ENCODE assay signal across 18 mouse cellular contexts in genomic region chr4:86391176-86391575, GRCm38 (mm10).
DNase-seq lines count a peak whose midpoint lies in the region; ATAC-seq and TF ChIP-seq lines count a peak whose summit lies in the region.
"Had no signal": no experiment of that assay in that cellular context is flagged by ENCODE, and none has a peak within 500 bp of the region (broad histone marks: within the 10 kb centered on the region; RNA-seq: fewer than 3 reads in every experiment).

No protein-coding gene starts in this region.

- 45% methylated on average over 3 of the region's 3 CpGs for WGBS in heart, adult 2 months
- WGBS in heart, embryonic 13.5 days, result 19% methylated on average over 3 of the region's 3 CpGs
- WGBS in heart, embryonic 16.5 days, result 23% methylated on average over 3 of the region's 3 CpGs

- intact Hi-C loops in heart, adult 2 months (cut with DNase I), result no loop called here
- intact Hi-C loops in heart, postnatal 25 days (cut with DNase I), result loop anchor here (5.0 kb wide), 1 partner anchor 69 kb away; no protein-coding TSS in a partner anchor

- H3K4me2 ChIP-seq in heart, embryonic 13.5 days, result no peak overlapping the region
- no peak overlapping the region for H3K4me2 ChIP-seq in heart, embryonic 16.5 days (ENCODE audit: low read depth, low read length)
- H3K4me2 ChIP-seq: embryonic facial prominence, embryonic 12.5 days; forebrain, embryonic 12.5 days; hindbrain, embryonic 13.5 days had no signal

- peak; percentile 73; the same call in 1 of the 2 replicates for ATAC-seq in heart, embryonic 13.5 days (ENCODE audit: extremely low read depth, insufficient number of reproducible peaks, low FRiP score, low TSS enrichment)
- peak; percentile 84 for ATAC-seq in heart, embryonic 16.5 days (replicated peaks; ENCODE audit: extremely low read depth, insufficient read depth, low FRiP score)
- ATAC-seq: forebrain, embryonic 16.5 days; hindbrain, postnatal 0 days had no signal

- no peak for TF ChIP-seq CTCF in heart, adult 2 months (IDR thresholded peaks at IDR 0.05)

- H3K9ac ChIP-seq in heart, adult 2 months (ENCODE audit: low read depth, low read length), result no peak overlapping the region
- H3K9ac ChIP-seq in heart, embryonic 13.5 days, result no peak overlapping the region
- no peak overlapping the region for H3K9ac ChIP-seq in heart, embryonic 16.5 days (ENCODE audit: low read length)
- H3K9ac ChIP-seq: embryonic facial prominence, embryonic 12.5 days; forebrain, embryonic 12.5 days; hindbrain, embryonic 13.5 days had no signal

- H3K36me3 ChIP-seq in heart, adult 2 months (ENCODE audit: control insufficient read depth, insufficient read depth, low read length), result peaks cover 1% of the 10 kb centered on the region; the same call in 1 of the 2 replicates
- H3K36me3 ChIP-seq in heart, embryonic 13.5 days, result 0 out of 2 replicates have a peak, but pooled peaks cover 3% of the 10 kb centered on the region
- H3K36me3 ChIP-seq in heart, embryonic 16.5 days (ENCODE audit: control insufficient read depth, insufficient read depth), result no peaks in the 10 kb centered on the region; the same call in 1 of the 2 replicates
- H3K36me3 ChIP-seq: embryonic facial prominence, embryonic 12.5 days; forebrain, embryonic 12.5 days; hindbrain, embryonic 13.5 days had no signal

- no peak overlapping the region for H3K4me3 ChIP-seq in heart, adult 2 months
- no peak overlapping the region for H3K4me3 ChIP-seq in heart, embryonic 13.5 days
- H3K4me3 ChIP-seq in heart, embryonic 16.5 days (ENCODE audit: low read length), result no peak overlapping the region
- H3K4me3 ChIP-seq: embryonic facial prominence, embryonic 12.5 days; forebrain, embryonic 12.5 days; hindbrain, embryonic 13.5 days had no signal

- no peaks in the 10 kb centered on the region for H3K27me3 ChIP-seq in heart, adult 2 months (ENCODE audit: control insufficient read depth, insufficient read depth, low read length)
- H3K27me3 ChIP-seq in heart, embryonic 13.5 days (replicated peaks), result no peaks in the 10 kb centered on the region
- H3K27me3 ChIP-seq in heart, embryonic 16.5 days (ENCODE audit: control insufficient read depth, insufficient read depth, low read length), result no peaks in the 10 kb centered on the region
- H3K27me3 ChIP-seq: embryonic facial prominence, embryonic 12.5 days; forebrain, embryonic 12.5 days; hindbrain, embryonic 13.5 days had no signal

- H3K4me1 ChIP-seq in heart, adult 2 months (ENCODE audit: control insufficient read depth, insufficient read depth, low read length), result peaks cover 3% of the 10 kb centered on the region
- H3K4me1 ChIP-seq in heart, embryonic 13.5 days, result peaks cover 30% of the 10 kb centered on the region
- peaks cover 22% of the 10 kb centered on the region for H3K4me1 ChIP-seq in heart, embryonic 16.5 days (ENCODE audit: control insufficient read depth, insufficient read depth, low read length)
- H3K4me1 ChIP-seq: embryonic facial prominence, embryonic 12.5 days; forebrain, embryonic 12.5 days had no signal

- peak overlapping the region; percentile 54 for H3K27ac ChIP-seq in heart, adult 2 months
- H3K27ac ChIP-seq in heart, embryonic 13.5 days (replicated peaks), result peak overlapping the region; percentile 83
- peak overlapping the region; percentile 89 for H3K27ac ChIP-seq in heart, embryonic 16.5 days (ENCODE audit: low read length)
- H3K27ac ChIP-seq: embryonic facial prominence, embryonic 12.5 days; forebrain, embryonic 12.5 days; hindbrain, embryonic 13.5 days; hindbrain, postnatal 0 days had no signal

- peak in 1 of 2 experiments; percentile 18 for DNase-seq in heart, adult 2 months
- no peak for DNase-seq in heart, postnatal 25 days (ENCODE audit: low spot score)
- no peak for DNase-seq in urinary bladder, adult 18-20 months (ENCODE audit: low spot score in 2 of 2)
- DNase-seq in thymus, postnatal 25 days, result no peak
- DNase-seq in lung, postnatal 14 days, result no peak
- DNase-seq: adrenal gland, adult 8-10 months; adrenal gland, postnatal 36 days; cerebellum, adult 2 months; cerebellum, postnatal 10 days; gastrocnemius, postnatal 10 days; kidney, adult 18-20 months had no signal

- H3K9me3 ChIP-seq in heart, embryonic 13.5 days, result no peaks in the 10 kb centered on the region
- no peaks in the 10 kb centered on the region for H3K9me3 ChIP-seq in heart, embryonic 16.5 days (replicated peaks; ENCODE audit: control insufficient read depth, low read length)
- H3K9me3 ChIP-seq: embryonic facial prominence, embryonic 12.5 days; forebrain, embryonic 12.5 days; hindbrain, embryonic 13.5 days had no signal

- no peaks in the 10 kb centered on the region for H3K79me2 ChIP-seq in heart, adult 2 months (replicated peaks; ENCODE audit: control insufficient read depth, insufficient read depth, low read length)

- no peak for TF ChIP-seq POLR2A in heart, adult 2 months (IDR thresholded peaks at IDR 0.05; ENCODE audit: insufficient read depth, low read depth, low read length)

- TF ChIP-seq EP300 in heart, adult 2 months (IDR thresholded peaks at IDR 0.05; ENCODE audit: insufficient read depth, low read depth, low read length), result no peak
